Mouse (Mus musculus): ENCODE results near the gene Tmem184a. TPM values are rescaled to one million over a fixed set of nuclear protein-coding genes. Genes with fewer than 3 reads are reported as not detected.

Tmem184a gene
- total RNA-seq, 2 experiments from 2014 or later, result 0.35 to 0.53 TPM

DNA sequence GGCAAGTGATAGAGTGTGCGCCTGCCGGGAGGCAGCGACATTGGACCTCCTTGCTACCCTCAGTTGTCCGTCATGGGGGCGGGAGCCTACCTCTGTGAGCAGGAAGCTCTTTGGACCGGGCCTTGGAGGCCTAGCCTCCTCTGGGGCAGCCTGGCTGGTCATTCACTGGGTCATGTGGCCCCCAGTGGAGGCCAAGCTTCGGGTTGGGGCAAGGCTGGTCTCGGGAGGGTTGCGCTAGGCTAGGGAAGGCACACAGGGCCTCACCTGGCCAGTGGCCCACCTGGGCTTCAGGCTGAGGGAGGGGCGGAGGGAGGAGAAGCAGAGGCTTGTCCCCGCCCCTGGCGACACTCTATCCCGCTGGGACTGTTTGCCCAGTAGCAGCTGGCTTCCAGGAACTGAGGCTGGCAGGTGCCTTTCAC, 5.7 kb downstream of the Tmem184a start:
- DNase-seq (ENCODE audit: low spot score in 2 of 2), result no peak

DNA sequence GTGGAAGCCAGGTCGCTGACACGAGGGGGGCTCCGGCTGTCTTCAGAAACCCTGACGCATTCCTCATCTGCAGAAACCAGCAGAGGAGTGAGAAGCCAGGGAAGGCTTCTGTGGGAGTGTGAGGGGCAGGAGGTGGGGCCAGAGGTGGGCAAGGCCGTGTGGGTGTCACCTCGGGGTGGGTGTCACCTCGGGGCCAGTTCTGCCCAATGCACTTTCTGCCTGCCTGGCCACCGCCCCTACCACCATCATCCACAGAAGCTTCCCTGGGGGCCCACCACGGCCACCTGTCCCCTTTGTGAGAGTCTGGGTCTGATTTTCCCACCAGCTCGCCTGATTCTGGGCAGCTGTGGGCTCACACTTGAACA, 6.6 kb downstream of the Tmem184a start:
- no peak for DNase-seq (ENCODE audit: low spot score in 2 of 2)

DNA sequence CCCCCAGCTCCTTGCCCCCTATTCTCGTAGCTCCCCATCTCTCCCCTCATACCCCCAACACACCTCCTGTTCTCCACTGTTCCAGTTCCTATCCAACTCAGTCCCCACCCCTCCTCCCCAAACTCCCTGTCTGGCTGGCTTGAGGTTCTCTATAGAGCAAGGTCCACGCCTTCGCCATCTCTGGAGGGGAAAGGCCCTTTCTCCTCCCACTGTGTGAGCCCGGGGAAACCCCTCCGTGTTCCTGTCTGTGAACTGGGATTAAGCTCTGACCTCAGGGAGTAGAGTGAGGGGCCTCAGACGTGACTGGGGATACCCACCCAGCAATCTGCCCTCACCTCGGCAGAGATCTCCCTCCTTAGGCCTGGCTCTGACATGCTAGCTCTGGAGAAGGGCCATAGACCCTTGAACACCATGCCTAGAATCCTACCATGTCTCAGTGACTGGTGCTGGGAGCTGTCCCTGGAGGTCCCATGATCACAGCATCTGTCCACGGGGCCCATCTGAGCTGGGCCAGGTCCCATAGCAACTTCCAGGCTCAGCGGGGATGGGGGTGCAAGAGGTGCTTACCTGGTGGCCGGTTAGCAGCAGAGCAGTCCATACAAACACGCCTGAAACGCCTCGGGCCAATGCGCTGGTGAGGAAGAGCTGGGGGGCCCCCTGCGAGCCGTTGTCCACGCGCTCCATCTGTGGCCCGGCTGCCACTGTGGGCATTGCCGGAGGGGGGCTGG, 7.2 kb downstream of the Tmem184a start:
- DNase-seq (ENCODE audit: low spot score in 2 of 2), result no peak

DNA sequence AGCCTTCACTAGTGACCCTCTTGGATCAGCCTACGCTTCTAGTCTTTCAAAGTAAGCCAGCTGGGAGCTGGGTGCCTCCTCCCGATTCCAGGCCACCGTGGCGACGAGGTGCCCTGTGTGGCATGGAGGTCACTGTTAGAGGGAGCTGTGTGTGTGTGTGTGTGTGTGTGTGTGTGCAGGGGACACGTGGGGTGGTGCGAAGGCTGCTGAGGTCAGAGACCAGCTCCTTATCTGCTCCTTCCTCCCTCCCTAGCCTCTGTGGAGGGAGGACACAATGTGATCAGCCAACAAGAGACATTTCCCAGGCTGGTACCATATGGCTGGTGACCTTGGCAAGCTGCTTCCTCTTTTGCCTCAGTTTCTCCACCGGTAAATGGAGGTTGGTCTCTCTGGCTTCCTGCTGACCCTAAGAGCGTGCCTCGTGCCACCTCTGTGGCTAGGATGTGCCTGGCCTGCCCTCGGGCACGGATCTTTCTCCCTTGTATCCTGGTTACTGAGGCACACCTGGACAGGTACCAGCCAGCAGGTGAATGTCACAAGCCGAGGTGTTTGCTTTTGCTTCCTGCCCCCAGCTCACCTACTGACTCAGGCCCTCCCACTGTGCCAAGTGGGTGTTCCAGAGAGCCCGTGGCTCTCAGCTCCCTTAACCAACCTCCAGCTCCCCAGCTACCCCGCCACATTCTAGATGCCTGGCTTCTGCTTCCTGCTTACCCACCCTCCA, 7.9 kb downstream of the Tmem184a start:
- DNase-seq (ENCODE audit: low spot score in 2 of 2), result no peak

DNA sequence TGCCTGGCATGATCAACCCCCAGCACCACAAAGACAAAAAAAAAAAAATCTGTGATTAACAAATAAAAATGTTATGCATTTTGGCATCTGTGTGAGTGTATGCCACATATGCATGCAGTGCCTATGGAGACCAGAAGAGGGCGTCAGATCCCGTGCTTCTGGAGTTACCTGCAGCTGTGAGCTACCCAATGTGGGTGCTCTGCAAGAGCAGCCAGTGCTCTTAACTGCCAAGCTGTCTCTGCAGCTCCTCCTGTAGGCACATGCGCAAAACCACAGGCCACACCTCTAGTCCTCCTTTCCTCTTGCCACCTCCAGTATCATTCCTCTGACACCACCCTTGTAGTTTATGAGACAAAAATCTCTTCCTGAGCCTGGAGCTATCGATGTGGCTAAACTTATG, 10.3 kb downstream of the Tmem184a start:
- DNase-seq (ENCODE audit: low spot score in 2 of 2), result no peak

DNA sequence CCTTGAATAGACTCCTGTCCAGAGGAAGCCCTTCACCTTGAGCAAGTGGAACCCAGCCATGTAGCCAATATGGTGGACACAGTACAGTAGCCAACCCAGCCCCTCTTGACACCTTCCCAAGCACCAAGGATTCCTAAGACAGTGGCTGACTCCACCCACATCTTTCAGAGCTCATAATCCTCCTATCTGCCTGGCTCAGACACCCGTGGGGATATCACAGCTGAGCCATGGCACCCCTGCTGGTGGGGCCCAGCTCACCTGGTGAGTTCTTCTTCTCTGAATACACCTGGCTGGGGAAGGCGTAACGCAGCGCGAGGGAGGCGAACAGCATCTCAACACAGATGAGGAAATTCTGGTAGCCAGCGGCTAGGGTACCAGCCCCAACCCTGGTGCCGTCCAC, 13.8 kb downstream of the Tmem184a start:
- DNase-seq (ENCODE audit: low spot score in 2 of 2), result no peak

DNA sequence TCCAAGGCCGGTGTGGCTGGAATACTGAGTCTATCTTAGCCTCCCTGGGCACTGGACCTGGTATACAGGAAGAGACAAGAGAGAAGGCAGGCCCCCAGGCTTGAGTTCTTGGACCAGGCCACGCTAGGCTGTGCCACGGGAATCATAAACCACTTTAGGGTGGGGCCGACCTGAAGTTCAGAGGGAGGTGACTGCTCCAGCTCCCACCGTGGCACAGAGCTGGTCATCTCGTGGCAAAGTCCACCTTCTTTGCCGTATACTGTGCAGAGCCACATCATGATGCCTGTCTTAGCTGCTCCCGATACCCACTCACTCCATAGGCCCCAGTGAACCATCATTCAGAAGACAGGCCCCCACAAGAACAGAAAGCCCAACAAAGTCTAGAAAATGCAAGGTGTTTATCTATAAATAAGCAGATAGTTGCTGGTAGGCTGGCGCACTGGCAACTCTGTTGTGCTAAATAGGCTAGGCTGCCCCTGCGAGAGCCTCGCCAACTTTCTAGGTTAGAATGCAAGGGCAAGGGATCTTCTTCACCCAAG, 15.1 kb downstream of the Tmem184a start:
- no peak for DNase-seq (ENCODE audit: low spot score in 2 of 2)

DNA sequence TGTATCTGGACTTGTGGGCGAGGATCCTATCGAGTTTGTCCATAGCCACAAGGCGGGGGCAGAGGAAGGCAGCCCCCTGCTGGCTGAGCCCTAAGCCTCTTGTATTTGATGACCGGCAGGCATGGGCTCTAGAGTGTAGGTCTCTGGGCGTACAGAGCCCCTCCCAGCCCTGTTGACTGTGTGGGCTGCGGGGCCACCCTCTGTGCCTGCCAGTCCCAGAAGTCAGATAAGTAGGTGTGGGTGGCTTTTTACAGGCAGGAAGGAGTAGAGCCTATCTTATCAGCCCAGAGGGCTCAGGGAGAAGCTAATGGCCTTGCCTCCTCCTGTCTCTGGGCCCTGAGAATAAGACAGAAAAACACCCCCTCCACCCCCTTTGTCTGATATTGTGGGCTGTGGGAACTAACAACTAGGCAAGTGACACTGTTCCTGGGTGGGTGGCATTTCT, 15.6 kb downstream of the Tmem184a start:
- no peak for DNase-seq (ENCODE audit: low spot score in 2 of 2)

DNA sequence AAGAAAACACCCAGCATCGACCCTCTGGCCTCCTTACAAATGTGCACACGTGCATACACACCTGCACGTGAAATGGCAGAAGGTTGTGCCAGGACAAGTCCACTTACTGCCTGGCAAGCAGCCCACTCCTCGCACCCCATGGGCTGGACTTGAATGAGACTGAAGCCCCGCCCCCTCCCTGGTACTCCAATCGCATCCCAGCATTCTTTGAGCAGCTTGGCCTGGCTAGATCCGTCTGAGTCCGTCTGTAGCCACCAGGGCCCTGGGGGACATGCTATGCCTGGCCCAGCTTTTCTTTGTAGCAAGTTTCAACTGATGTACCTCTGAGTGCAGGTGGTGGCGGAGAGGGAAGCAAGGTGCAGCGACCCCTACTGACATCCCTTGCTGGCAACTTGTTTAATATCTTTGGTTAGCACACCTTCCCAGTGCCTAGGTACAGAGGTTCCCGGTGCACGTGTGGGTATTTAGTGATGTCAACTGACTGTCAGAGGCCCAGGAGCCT, 16.1 kb downstream of the Tmem184a start:
- no peak for DNase-seq (ENCODE audit: low spot score in 2 of 2)

DNA sequence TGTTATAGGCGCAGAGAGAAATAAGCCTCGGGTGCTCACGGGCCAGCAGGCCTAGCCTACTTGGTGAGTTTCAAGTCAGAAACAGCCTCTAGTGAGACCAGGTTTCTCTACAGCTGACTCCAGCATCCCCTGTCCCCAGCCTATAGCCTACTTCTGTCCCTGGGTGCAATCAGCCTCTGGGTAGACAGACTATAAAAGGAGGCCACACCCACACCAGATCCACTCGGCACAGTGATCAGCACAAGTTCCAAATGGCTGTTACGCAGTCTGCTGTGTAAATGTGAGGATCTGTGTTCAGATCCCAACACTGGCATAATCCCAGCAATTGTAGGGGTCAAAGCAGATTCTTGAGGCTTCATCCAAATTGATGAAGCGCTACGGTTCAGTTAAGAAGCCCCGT, 16.6 kb downstream of the Tmem184a start:
- no peak for DNase-seq (ENCODE audit: low spot score in 2 of 2)

DNA sequence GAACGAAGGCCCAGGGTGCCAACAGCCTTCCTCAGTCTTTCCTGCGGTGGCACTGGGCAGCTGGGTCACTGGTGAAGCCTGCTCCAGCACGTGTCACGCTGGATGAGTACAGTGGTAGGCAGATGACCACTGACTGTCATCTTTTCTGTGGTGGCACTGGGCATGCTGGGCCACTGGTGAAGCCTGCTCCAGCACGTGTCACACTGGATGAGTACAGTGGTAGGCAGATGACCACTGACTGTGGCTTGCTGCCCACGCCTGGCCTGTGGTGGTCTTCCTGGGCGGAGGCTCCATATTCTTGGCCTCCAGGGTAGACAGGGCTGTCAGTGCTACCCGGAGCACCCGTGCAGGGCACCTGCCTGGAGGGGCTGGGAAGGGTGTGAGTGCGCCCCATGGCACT, 17.8 kb downstream of the Tmem184a start:
- DNase-seq (ENCODE audit: low spot score in 2 of 2), result no peak

DNA sequence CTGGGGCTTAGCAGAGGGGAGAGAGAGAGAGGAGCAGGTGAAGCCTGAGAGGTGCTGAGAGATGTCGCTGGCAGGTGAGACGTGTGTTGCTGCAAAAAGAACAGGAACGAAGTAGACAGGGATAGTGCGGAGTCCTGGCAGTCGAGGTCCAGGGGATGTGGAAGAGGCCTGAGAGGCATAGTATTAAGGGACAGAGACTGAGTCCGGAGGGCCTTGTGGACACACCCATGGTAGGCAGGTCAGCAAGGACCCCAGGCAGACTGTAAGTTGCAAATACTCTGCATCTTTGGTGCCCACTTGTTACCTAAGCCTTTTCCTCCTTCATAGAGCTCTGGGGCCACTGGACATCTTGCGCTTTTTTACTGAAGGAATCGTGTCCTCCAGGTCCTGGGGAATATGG, 18.5 kb downstream of the Tmem184a start:
- DNase-seq (ENCODE audit: low spot score in 2 of 2), result no peak

DNA sequence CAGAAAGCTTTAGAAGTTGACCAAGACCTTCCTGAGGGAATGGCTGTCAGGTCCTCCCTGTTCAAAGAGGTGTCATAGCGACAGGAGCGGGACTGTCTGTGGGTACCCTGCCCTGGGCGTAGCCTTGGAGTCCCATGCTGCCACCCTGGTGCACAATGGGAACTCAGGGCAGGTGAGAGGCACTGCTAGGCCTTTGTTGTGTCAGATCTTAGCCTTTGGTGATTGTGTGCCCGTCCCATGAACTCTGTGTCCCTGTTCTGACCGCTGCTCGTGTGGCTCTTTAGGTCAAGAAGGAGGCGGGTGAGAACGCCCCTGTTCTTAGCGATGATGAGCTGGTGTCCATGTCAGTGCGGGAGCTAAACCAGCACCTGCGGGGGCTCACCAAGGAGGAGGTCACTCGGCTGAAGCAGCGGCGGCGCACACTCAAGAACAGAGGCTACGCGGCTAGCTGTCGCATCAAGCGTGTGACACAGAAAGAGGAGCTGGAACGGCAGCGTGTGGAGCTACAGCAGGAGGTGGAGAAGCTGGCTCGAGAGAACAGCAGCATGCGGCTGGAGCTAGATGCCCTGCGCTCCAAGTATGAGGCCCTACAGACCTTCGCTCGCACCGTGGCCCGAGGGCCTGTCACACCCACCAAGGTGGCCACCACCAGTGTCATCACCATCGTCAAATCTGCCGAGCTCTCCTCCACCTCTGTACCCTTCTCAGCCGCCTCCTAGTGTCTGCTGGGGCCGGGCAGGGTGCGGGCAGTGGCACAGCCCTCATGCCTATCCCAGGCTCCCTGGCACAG, 19.7 kb downstream of the Tmem184a start:
- no peak for DNase-seq (ENCODE audit: low spot score in 2 of 2)

DNA sequence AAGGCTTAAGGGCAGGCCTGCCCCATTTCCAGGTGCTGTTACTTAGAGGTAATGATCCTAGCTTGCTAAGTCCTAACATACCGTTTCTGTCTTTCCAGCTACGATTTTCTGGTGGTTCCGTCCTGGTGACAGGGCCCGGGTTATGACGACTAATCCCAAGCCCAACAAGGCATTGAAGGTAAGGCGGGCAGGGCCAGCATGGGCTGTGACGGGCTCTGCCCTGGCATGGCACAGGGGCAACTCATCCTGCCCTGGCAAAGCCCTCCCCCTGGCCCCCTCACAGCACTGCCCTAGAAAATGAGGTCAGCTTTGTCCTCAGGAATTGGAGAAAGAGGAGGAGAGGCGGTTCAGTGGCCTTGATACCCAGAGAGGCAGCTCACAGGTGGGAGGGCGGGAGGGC, 20.7 kb downstream of the Tmem184a start:
- DNase-seq (ENCODE audit: low spot score in 2 of 2), result no peak

DNA sequence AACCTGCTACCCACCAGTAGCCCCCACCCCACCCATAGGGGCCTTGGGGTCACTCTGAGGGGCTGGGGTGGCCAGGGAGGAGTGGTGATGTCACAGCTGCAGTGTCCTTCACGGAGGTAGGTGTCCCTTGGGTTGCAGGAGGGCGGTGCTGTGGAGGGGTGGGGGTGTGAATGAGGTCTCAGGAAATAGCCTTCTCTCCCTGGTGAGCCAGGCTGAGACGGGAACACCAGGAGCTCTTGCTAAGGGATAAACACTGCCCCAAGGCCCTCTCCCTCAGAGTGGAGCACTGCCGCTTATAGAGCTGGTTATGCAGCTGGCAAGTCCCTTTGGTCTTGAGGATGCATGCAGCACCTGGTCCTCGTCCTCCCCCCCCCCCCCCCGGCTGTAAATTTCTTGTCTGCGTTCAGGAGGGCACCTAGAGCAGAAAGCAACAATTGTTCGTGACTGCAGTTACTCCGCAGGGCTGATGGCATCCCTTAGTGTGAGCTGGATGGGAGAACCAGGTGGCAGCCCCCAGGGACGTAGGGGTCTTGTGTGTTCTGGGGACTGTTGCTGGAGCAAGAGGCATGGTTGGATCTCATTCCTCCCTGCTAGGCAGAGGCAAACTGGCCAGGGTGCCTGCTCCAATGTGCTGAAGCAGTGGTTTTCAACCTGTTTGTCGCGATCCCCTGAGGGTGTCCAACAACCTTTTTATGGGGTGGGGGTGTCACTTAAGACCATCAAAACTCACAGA, 21.4 kb downstream of the Tmem184a start:
- DNase-seq (ENCODE audit: low spot score in 2 of 2), result no peak

DNA sequence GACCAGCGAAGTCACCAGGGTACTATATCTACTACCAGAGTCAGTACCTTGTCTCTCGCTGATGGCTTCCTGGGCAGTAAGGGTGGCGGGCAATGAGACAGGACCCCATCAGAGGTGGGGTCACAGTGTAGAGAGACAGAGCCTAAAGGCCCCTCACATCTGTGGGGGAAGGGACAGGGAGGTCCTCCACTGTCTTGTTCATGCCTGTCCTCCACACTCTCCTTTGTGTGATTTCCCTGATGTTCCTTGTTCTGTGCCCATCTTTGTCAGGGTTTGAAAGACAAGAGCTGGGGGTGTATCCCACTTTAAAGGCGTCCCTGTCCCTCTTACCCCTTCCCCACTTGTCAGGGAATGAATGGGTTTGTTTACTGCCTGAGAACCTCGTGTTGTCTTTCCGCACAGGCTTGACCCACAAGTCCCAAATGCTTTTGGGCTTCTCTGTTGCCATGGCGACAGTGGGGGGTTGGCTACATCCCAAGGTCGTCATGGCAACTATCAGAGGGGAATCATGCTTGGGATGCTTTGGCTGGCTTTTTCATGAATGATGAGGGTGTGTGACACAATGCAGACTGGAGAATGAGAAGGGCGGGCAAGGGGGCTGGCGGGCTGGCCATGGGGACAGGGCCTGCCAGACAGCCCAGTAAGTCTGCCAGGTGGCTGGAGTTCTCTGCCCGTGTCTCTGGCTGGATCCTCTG, 22.1 kb downstream of the Tmem184a start:
- peak; percentile 71 to 78 for DNase-seq (ENCODE audit: low spot score in 2 of 2)

DNA sequence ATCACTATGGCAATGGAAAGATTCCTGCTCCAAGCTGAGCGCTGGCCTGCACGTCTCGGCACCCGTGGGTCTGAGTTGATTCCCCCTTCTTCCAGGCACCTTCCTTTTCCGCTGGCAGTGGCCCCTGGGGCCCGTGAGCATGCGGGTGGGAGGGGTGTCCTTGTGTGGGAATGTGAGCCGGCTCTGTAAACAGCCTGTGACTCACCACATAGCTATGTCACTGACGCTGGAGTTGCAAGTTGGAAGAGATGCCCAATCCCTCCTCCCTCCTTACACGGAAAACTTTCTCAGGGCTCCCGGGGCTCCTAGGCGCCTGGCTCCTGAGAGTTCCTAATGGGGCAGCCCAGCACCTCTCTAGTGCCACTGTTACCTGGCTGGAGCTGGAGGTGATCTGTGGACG, 22.8 kb downstream of the Tmem184a start:
- peak; percentile 67 to 71 for DNase-seq (ENCODE audit: low spot score in 2 of 2)

DNA sequence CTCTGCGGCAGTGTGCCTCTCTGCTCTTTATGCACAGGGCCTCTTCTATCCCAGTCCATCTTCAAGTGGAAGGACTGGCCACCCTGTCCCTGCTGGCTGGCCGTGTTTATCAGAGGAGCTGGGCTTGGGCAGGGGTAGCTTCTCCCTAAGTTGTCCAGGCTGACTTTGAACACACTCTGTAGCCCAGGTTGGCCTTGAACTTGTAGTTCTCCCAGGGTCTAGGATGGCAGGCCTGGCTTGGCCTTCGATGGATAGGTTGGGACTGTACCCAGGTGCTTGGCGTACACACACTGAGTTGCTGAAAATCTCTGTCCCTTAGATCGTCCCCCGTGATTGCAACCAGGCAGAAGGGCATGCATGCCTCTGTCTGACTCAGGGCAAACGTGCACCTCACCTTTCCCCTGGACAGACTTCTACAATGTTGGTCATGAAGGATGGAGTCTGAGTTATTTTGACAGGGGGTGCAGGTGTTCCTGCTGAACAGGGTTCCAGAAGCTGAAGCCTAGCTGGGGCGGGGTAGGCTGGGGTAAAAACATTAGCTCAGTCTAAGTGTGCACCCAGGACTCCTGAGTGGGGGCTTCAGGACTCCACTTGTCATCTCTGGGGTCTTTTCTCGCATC, 23.6 kb downstream of the Tmem184a start:
- DNase-seq (ENCODE audit: low spot score in 2 of 2), result no peak

DNA sequence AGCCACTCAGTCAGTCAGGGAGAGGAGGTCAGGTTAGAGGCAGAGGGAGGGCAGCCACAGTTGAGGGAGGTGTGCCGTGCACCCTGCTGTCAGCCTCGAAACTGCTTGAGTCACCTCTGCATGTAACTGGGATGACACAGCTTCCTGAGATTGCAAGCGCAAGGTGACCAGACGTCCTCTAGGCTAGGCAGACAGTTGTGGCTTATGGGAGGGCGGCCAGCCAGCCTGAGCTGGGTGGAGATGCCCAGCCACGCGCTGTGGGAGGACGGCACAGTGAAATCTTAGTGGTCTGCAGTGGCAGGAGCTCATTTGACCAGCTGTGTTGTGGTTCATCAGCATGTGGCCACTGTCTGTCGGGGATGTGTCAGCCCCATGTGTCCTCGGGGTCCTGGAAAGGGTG, 24.8 kb downstream of the Tmem184a start:
- no peak for DNase-seq (ENCODE audit: low spot score in 2 of 2)

DNA sequence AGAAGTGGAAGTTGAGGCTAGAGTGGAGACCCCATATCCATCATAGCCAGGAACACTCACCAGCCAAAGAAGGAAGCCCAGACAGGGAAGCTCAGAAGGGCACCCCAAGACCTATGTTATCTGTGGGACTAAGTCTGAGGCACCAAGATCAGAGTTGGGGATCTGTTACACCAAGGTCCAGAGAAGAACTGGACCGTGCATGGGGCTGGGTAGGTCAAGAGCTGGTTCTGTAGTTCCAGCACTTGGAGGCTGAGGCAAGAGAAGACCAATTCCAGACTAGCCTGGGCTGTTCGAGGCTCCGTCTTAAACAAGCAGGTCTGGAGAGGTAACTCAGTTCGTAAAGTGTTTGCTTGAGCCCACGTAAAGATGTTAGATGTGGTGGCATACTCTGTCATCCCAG, 25.6 kb downstream of the Tmem184a start:
- DNase-seq (ENCODE audit: low spot score in 2 of 2), result no peak

Measured in left cerebral cortex, adult 18-20 months (tissue).